Mouse (Mus musculus) forebrain, embryonic 11.5 days (tissue): ENCODE measurements around the gene Crebrf. TPM values are rescaled to one million over a fixed set of nuclear protein-coding genes. Genes with fewer than 3 reads are reported as not detected.

Source experiments
- ATAC-seq: fragments of 200-750 bp; cut with Nextera tagmentation; replicated peaks from 2 replicates; pipeline ENCODE4 v1.8.0; 2017; ENCODE audit warnings: moderate TSS enrichment; ENCODE audit not compliant: low FRiP score
- DNase-seq: peaks from one replicate; pipeline ENCODE4 v3.0.0-alpha.2; 2017; ENCODE audit warnings: low spot score
- H3K27ac ChIP-seq: fragments of 300-500 bp; sonication (generic); 2 replicates; pipeline ENCODE4 v1.5.1; 2014; ENCODE audit warnings: low read depth, low read length
- H3K27me3 ChIP-seq: fragments of 300-500 bp; sonication (generic); 2 replicates; pipeline ENCODE4 v1.6.1; 2014; ENCODE audit warnings: mild to moderate bottlenecking, low read length, mixed read lengths; ENCODE audit not compliant: control insufficient read depth, insufficient read depth
- H3K36me3 ChIP-seq: fragments of 300-500 bp; sonication (generic); 2 replicates; pipeline ENCODE4 v1.6.1; 2014; ENCODE audit warnings: mild to moderate bottlenecking, low read length, moderate library complexity, mixed read lengths; ENCODE audit not compliant: control insufficient read depth, insufficient read depth
- H3K4me1 ChIP-seq: fragments of 300-500 bp; sonication (generic); replicated peaks from 2 replicates; pipeline ENCODE4 v1.6.1; 2014; ENCODE audit warnings: low read length, mixed read lengths; ENCODE audit not compliant: control insufficient read depth, insufficient read depth
- H3K4me2 ChIP-seq: fragments of 300-500 bp; sonication (generic); 2 replicates; pipeline ENCODE4 v1.6.1; 2014; ENCODE audit warnings: low read depth, mild to moderate bottlenecking, low read length, moderate library complexity, mixed read lengths; ENCODE audit not compliant: severe bottlenecking
- H3K4me3 ChIP-seq: fragments of 300-500 bp; sonication (generic); 2 replicates; pipeline ENCODE4 v1.5.1; 2014; ENCODE audit warnings: low read depth, low read length
- H3K9ac ChIP-seq: fragments of 300-500 bp; sonication (generic); 2 replicates; pipeline ENCODE4 v1.6.1; 2014; ENCODE audit warnings: low read length
- H3K9me3 ChIP-seq: fragments of 300-500 bp; sonication (generic); 2 replicates; pipeline ENCODE4 v1.6.1; 2016; ENCODE audit warnings: low read length, mixed read lengths; ENCODE audit not compliant: control insufficient read depth
- WGBS: fragments of 180-500 bp; shearing (Covaris S2); extraction: QIAGEN DNeasy Blood & Tissue Kit; methylation state at CpG from one replicate; pipeline ENCODE4 v1.1.7; 2014; 5-methylcytosine and 5-hydroxymethylcytosine counted together
- polyA plus RNA-seq: library from polyadenylated mRNA; unstranded; fragments of >200 nt; fragmentation: Nextera tagmentation; extraction: Ambion mirVana; gene quantifications from 2 replicates; pipeline ENCODE4 v1.2.1, GENCODE M21; 2014

Gene Crebrf
- polyA plus RNA-seq, 1 experiment from 2014 or later: 2.8 TPM

- no peak for ATAC-seq
- Histone ChIP-seq H3K4me2 (no peak overlapping the region), H3K9ac (no peak overlapping the region), H3K27ac (no peak overlapping the region), H3K4me3 (no peak overlapping the region), H3K9me3 (no peaks in the 10 kb centered on the region), H3K4me1 (no peaks in the 10 kb centered on the region), H3K27me3 (no peaks in the 10 kb centered on the region), H3K36me3 (no peaks in the 10 kb centered on the region)
- DNase-seq: no peak
- 55% methylated on average over 6 of the region's 6 CpGs for WGBS
Observed at GRCm38 (mm10) chr17:26710049-26710448, 5.4 kb upstream of the Crebrf start.

- H3K9ac ChIP-seq: peak overlapping the region; percentile 75
- H3K9me3 ChIP-seq: no peaks in the 10 kb centered on the region
- H3K27ac ChIP-seq: no peak overlapping the region
- ATAC-seq: peak; percentile 98
- peak; percentile 98 for DNase-seq
- peak overlapping the region; percentile 73 for H3K4me2 ChIP-seq
- peak overlapping the region; percentile 95 for H3K4me3 ChIP-seq
- under 1% methylated on average over 47 of the region's 75 CpGs for WGBS
- H3K36me3 ChIP-seq: no peaks in the 10 kb centered on the region
- H3K4me1 ChIP-seq: no peaks in the 10 kb centered on the region
- no peaks in the 10 kb centered on the region for H3K27me3 ChIP-seq
Observed at GRCm38 (mm10) chr17:26715916-26716717, 667 bp downstream of the Crebrf start.

- H3K4me3 ChIP-seq: no peak overlapping the region
- no peak overlapping the region for H3K27ac ChIP-seq
- H3K4me1 ChIP-seq: no peaks in the 10 kb centered on the region
- H3K27me3 ChIP-seq: no peaks in the 10 kb centered on the region
- DNase-seq: no peak
- no peak overlapping the region for H3K4me2 ChIP-seq
- ATAC-seq: no peak
- 58% methylated on average over 2 of the region's 2 CpGs for WGBS
- H3K36me3 ChIP-seq: no peaks in the 10 kb centered on the region
- no peak overlapping the region for H3K9ac ChIP-seq
- no peaks in the 10 kb centered on the region for H3K9me3 ChIP-seq
Observed at GRCm38 (mm10) chr17:26717868-26718267, 2.4 kb downstream of the Crebrf start.

GRCm38 (mm10) chr17:26719405-26719804 is 4.0 kb downstream of the Crebrf start:
- Histone ChIP-seq H3K4me3 (no peak overlapping the region), H3K27me3 (no peaks in the 10 kb centered on the region), H3K9ac (no peak overlapping the region), H3K27ac (no peak overlapping the region), H3K9me3 (no peaks in the 10 kb centered on the region), H3K36me3 (no peaks in the 10 kb centered on the region), H3K4me2 (no peak overlapping the region), H3K4me1 (no peaks in the 10 kb centered on the region)
- ATAC-seq (no peak), DNase-seq (no peak)

- no peak overlapping the region for H3K4me2 ChIP-seq
- H3K27me3 ChIP-seq: no peaks in the 10 kb centered on the region
- H3K4me3 ChIP-seq: no peak overlapping the region
- H3K9me3 ChIP-seq: no peaks in the 10 kb centered on the region
- H3K36me3 ChIP-seq: no peaks in the 10 kb centered on the region
- H3K4me1 ChIP-seq: no peaks in the 10 kb centered on the region
- no peak for DNase-seq
- no peak overlapping the region for H3K27ac ChIP-seq
- ATAC-seq: no peak
- 83% methylated on average over 2 of the region's 2 CpGs for WGBS
- H3K9ac ChIP-seq: no peak overlapping the region
Observed at GRCm38 (mm10) chr17:26721802-26722201, 6.4 kb downstream of the Crebrf start.

GRCm38 (mm10) chr17:26724790-26725189 is 9.3 kb downstream of the Crebrf start:
- Histone ChIP-seq H3K36me3 (no peaks in the 10 kb centered on the region), H3K27ac (no peak overlapping the region), H3K27me3 (no peaks in the 10 kb centered on the region), H3K9me3 (no peaks in the 10 kb centered on the region), H3K4me2 (no peak overlapping the region), H3K4me1 (no peaks in the 10 kb centered on the region), H3K9ac (no peak overlapping the region), H3K4me3 (no peak overlapping the region)
- ATAC-seq: no peak
- DNase-seq: no peak
- 54% methylated on average over 1 of the region's 1 CpGs for WGBS

GRCm38 (mm10) chr17:26726674-26727073 is 11.2 kb downstream of the Crebrf start:
- DNase-seq (no peak), ATAC-seq (no peak)
- Histone ChIP-seq H3K9ac (no peak overlapping the region), H3K4me3 (no peak overlapping the region), H3K36me3 (no peaks in the 10 kb centered on the region), H3K27me3 (no peaks in the 10 kb centered on the region), H3K4me2 (no peak overlapping the region), H3K27ac (no peak overlapping the region), H3K4me1 (no peaks in the 10 kb centered on the region), H3K9me3 (no peaks in the 10 kb centered on the region)
- WGBS: 92% methylated on average over 1 of the region's 1 CpGs

GRCm38 (mm10) chr17:26727110-26727755 is 11.8 kb downstream of the Crebrf start:
- Histone ChIP-seq H3K4me3 (no peak overlapping the region), H3K9me3 (no peaks in the 10 kb centered on the region), H3K27ac (no peak overlapping the region), H3K36me3 (no peaks in the 10 kb centered on the region), H3K27me3 (no peaks in the 10 kb centered on the region), H3K4me1 (no peaks in the 10 kb centered on the region), H3K4me2 (no peak overlapping the region), H3K9ac (no peak overlapping the region)
- DNase-seq (no peak), ATAC-seq (no peak)
- WGBS: 74% methylated on average over 3 of the region's 3 CpGs

- Histone ChIP-seq H3K4me3 (no peak overlapping the region), H3K4me1 (no peaks in the 10 kb centered on the region), H3K27me3 (no peaks in the 10 kb centered on the region), H3K9ac (no peak overlapping the region), H3K9me3 (no peaks in the 10 kb centered on the region), H3K27ac (no peak overlapping the region), H3K36me3 (no peaks in the 10 kb centered on the region), H3K4me2 (no peak overlapping the region)
- 47% methylated on average over 4 of the region's 4 CpGs for WGBS
- no peak for DNase-seq
- no peak for ATAC-seq
Observed at GRCm38 (mm10) chr17:26742581-26742980, 27.1 kb downstream of the Crebrf start.
